Mouse (Mus musculus): Measurements from ENCODE around the gene Padi3.

The Padi3 gene

GRCm38 (mm10) chr4:140810458-140811260 is at the start of gene Padi3:
Gene Padi3 (minus strand): TSS chr4:140810648.
- no peak for DNase-seq

- no peak for DNase-seq
These were observed 48.8 kb upstream of the Padi3 start for GRCm38 (mm10) chr4:140859291-140859690.

- DNase-seq = no peak
These were observed 47.4 kb upstream of the Padi3 start for GRCm38 (mm10) chr4:140857813-140858212.

GRCm38 (mm10) chr4:140857041-140857440 is 46.6 kb upstream of the Padi3 start:
- no peak for DNase-seq

- DNase-seq = no peak
These were observed 44.7 kb upstream of the Padi3 start for GRCm38 (mm10) chr4:140855151-140855550.

GRCm38 (mm10) chr4:140854455-140854864 is 44.0 kb upstream of the Padi3 start:
- DNase-seq = no peak

GRCm38 (mm10) chr4:140853626-140854025 is 43.2 kb upstream of the Padi3 start:
- DNase-seq = no peak

GRCm38 (mm10) chr4:140849310-140849709 is 38.9 kb upstream of the Padi3 start:
- DNase-seq = no peak

- no peak for DNase-seq
These were observed 35.2 kb upstream of the Padi3 start, which contains the start of gene Padi1 for GRCm38 (mm10) chr4:140845666-140846065. Gene Padi1 (minus strand): TSS chr4:140845778.

- DNase-seq = no peak
These were observed 34.5 kb upstream of the Padi3 start for GRCm38 (mm10) chr4:140844991-140845390.

GRCm38 (mm10) chr4:140843670-140844280 is 33.3 kb upstream of the Padi3 start:
- no peak for DNase-seq

- no peak for DNase-seq
These were observed 32.5 kb upstream of the Padi3 start for GRCm38 (mm10) chr4:140842909-140843308.

GRCm38 (mm10) chr4:140837879-140838278 is 27.4 kb upstream of the Padi3 start:
- no peak for DNase-seq

- DNase-seq = no peak
These were observed 25.9 kb upstream of the Padi3 start for GRCm38 (mm10) chr4:140836208-140836866.

GRCm38 (mm10) chr4:140835682-140836081 is 25.2 kb upstream of the Padi3 start:
- DNase-seq = no peak

GRCm38 (mm10) chr4:140834327-140834934 is 24.0 kb upstream of the Padi3 start:
- no peak for DNase-seq

- no peak for DNase-seq
These were observed 22.4 kb upstream of the Padi3 start for GRCm38 (mm10) chr4:140832821-140833220.

GRCm38 (mm10) chr4:140831808-140832207 is 21.4 kb upstream of the Padi3 start:
- no peak for DNase-seq

GRCm38 (mm10) chr4:140827237-140827636 is 16.8 kb upstream of the Padi3 start:
- no peak for DNase-seq

- no peak for DNase-seq
These were observed 15.5 kb upstream of the Padi3 start for GRCm38 (mm10) chr4:140825942-140826341.

GRCm38 (mm10) chr4:140821988-140822387 is 11.5 kb upstream of the Padi3 start:
- DNase-seq = peak; percentile 40

GRCm38 (mm10) chr4:140817413-140817812 is 7.0 kb upstream of the Padi3 start:
- no peak for DNase-seq
